Mouse (Mus musculus): ENCODE measurements around the gene Rdh16f2.

GRCm38 (mm10) chr10:127924597-127925378, 58.5 kb downstream of the Rdh16f2 start:
- TF ChIP-seq POLR2A (IDR thresholded peaks at IDR 0.05; ENCODE audit: insufficient read depth, low read depth, low read length) (no peak), CTCF (IDR thresholded peaks at IDR 0.05; ENCODE audit: insufficient read depth, low read depth, low read length) (no peak)
